Mouse (Mus musculus): ENCODE data around the gene Trim39. TPM values are rescaled to one million over a fixed set of nuclear protein-coding genes. Genes with fewer than 3 reads are reported as not detected.
"Not testable (repeated sequence)": the region's sequence is repeated elsewhere in the genome, so short reads cannot be mapped to it uniquely, and the experiment has no call there.

Gene Trim39
- polyA plus RNA-seq, 1 experiment from 2014 or later = 25.2 TPM

DNA sequence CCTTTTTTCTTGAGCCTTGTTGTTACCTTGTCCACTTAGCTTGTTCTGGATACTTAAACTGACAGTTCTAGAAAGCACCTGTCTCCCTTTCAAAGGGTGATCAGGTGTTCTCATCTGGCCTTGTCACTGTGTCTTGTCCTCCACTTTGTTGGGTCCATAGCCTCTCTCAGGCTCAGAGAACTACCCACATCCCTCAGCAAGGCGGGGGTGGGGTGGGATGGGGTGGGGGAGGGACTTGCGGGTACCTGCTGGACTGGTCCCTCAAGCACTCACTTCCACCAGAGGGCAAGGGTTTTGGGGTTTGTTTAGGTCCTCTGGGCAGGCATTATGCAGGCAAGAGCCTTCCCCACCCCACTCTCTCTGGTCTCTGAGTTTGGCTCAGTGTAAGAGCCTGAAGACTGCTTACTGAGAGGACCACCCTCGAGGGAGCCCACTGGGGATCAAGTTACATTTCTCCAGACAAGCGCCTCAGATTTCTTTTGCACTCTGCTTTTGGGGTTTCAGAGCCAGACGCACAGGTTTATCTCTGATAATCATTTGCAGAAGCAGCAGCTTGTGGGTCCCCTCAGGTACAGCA is 31.3 kb downstream of the Trim39 start:
- 7% methylated on average over 5 of the region's 5 CpGs for WGBS
- no peak overlapping the region for H3K9ac ChIP-seq
- H3K4me3 ChIP-seq = no peak overlapping the region
- H3K27ac ChIP-seq = peak overlapping the region; percentile 46; the same call in 1 of the 2 replicates
- H3K27me3 ChIP-seq = peaks cover 26% of the 10 kb centered on the region
- peak overlapping the region; percentile 19; the same call in 1 of the 2 replicates for H3K4me2 ChIP-seq (replicated peaks)
- ATAC-seq (ENCODE audit: insufficient number of reproducible peaks, insufficient read depth, low FRiP score, low TSS enrichment) = peak; percentile 77; the same call in 1 of the 2 replicates
- peaks cover 15% of the 10 kb centered on the region for H3K4me1 ChIP-seq
- no peaks in the 10 kb centered on the region for H3K36me3 ChIP-seq
- H3K9me3 ChIP-seq = no peaks in the 10 kb centered on the region

DNA sequence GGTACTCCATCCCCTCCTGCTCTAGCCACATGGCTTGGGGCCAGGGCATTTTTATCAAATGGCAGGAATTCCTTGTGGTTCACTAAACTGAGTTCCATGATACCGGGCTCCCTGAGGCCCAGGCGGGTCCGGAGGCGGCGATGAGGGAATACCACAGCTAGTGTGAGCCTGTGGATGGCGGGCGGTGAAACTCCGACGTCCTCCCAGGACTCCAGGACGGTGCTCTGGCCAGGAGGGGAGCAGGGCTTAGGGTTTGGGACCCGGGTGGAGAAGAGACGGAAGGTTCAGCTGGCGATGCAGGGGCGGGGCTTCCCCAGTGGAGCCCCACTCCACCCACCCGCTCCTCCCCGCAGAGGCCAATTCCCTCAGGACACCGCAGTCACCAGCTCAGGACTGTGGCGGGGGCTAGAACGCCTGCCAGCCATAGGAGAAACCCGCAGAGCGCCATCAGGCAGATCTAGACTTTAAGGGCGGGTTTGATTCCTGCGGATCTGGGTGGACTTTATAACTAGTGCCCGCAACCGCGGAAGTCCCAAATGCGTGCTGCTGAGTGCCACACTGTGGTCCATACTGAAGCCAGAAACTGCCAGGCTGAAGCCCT is 34.6 kb downstream of the Trim39 start:
- Histone ChIP-seq H3K9me3 (no peaks in the 10 kb centered on the region), H3K36me3 (no peaks in the 10 kb centered on the region), H3K4me3 (peak overlapping the region; percentile 21), H3K9ac (peak overlapping the region; percentile 38; the same call in 1 of the 2 replicates), H3K4me1 (peaks cover 15% of the 10 kb centered on the region), H3K27me3 (peaks cover 49% of the 10 kb centered on the region), H3K4me2 (replicated peaks) (peak overlapping the region; percentile 55), H3K27ac (no peak overlapping the region)
- ATAC-seq (ENCODE audit: insufficient number of reproducible peaks, insufficient read depth, low FRiP score, low TSS enrichment) = no peak
- WGBS = 2% methylated on average over 27 of the region's 27 CpGs

DNA sequence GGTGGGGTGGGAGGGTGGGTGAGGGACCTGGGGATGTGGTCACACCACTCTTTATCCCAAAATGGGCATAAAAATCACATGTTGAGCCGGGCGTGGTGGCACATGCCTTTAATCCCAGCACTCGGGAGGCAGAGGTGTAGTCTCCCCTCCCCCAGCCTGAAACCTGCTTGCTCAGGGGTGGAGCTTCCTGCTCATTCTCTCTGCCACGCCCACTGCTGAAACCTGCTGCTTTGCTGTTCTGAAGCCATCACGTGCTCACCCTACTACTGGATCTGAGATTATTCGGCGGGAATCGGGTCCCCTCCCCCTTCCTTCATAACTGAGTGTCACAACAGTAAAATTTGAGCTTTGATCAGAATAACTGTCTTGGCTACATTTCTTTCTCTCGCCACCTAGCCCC is 36.7 kb downstream of the Trim39 start:
- peaks cover 49% of the 10 kb centered on the region for H3K27me3 ChIP-seq
- not testable (repeated sequence) for H3K9me3 ChIP-seq; H3K27ac ChIP-seq; H3K36me3 ChIP-seq; H3K4me2 ChIP-seq (replicated peaks); H3K4me3 ChIP-seq; H3K9ac ChIP-seq; ATAC-seq (ENCODE audit: insufficient number of reproducible peaks, insufficient read depth, low FRiP score, low TSS enrichment); H3K4me1 ChIP-seq
- WGBS = 19% methylated on average over 9 of the region's 9 CpGs

DNA sequence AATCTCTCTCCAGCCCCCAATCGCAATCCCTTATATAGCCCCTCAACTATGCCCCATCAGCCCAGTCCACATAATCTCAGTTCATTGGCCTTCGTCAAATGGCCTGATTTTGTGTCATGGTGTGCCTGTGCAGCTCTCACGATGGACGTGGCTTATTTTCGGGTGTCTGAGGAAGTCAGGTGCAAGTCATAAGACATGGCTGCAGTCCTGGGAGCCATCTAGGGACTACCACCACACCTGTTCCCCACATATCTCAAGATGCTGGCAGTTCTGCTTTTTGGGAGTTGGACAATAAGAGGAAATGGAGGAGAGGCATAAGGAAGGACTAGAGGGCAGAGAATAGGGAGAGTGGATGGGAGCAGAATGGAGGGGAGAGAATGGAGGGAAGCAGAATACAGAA is 38.5 kb downstream of the Trim39 start:
- no peaks in the 10 kb centered on the region for H3K9me3 ChIP-seq
- H3K9ac ChIP-seq = no peak overlapping the region
- H3K27me3 ChIP-seq = peaks cover 45% of the 10 kb centered on the region
- 75% methylated on average over 5 of the region's 5 CpGs for WGBS
- ATAC-seq (ENCODE audit: insufficient number of reproducible peaks, insufficient read depth, low FRiP score, low TSS enrichment) = no peak
- no peak overlapping the region for H3K4me3 ChIP-seq
- H3K4me2 ChIP-seq (replicated peaks) = no peak overlapping the region
- peaks cover 5% of the 10 kb centered on the region; the same call in 1 of the 2 replicates for H3K4me1 ChIP-seq
- no peaks in the 10 kb centered on the region for H3K36me3 ChIP-seq
- H3K27ac ChIP-seq = no peak overlapping the region

DNA sequence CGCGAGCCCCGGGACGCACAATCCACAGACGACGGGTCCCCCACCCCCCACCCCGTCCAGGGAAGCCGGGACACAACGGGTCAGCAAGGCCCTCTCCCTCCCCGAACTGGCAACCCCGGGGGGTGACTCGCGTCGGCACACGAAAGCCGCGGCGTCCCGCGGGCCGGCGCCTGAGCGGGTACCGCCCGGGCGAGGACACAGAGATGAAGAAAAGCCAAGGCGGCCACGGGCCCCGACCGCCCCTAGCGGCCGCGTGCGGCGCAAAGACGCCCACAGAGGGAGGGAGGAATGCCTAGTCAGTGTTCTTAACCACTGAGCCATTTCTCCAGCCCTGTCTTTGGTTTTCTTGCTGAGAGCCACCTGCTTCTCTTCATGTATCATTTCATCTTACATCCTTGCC is 40.7 kb downstream of the Trim39 start:
- Histone ChIP-seq H3K36me3 (no peaks in the 10 kb centered on the region), H3K4me1 (no peaks in the 10 kb centered on the region), H3K9ac (no peak overlapping the region), H3K27ac (no peak overlapping the region), H3K9me3 (no peaks in the 10 kb centered on the region), H3K27me3 (peaks cover 23% of the 10 kb centered on the region), H3K4me3 (no peak overlapping the region), H3K4me2 (replicated peaks) (no peak overlapping the region)
- WGBS = 7% methylated on average over 36 of the region's 36 CpGs
- ATAC-seq (ENCODE audit: insufficient number of reproducible peaks, insufficient read depth, low FRiP score, low TSS enrichment) = no peak

DNA sequence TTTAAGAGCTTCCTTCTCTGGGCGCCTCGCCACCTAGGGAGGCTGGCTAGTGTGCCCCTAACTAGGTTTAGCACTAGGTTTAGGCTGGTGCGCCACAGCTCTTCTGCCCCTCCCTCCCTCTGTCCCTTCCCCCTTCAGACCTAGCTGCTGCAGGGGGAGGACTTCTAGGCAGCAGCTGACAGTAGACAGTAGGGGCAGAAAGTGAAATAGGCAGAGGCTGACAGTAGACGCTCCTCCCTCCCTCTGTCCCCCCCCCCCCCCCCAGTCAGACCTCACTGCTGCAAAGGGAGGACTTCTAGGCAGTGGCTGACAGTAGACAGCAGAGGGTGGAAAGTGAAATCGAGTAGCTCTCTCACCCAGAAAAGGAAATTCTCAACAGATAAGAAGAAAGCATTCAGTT is 43.0 kb downstream of the Trim39 start:
- Histone ChIP-seq H3K27ac (no peak overlapping the region), H3K9me3 (no peaks in the 10 kb centered on the region), H3K4me1 (0 out of 2 replicates have a peak, but pooled peaks cover 2% of the 10 kb centered on the region), H3K36me3 (no peaks in the 10 kb centered on the region), H3K4me3 (no peak overlapping the region), H3K4me2 (replicated peaks) (no peak overlapping the region), H3K9ac (no peak overlapping the region), H3K27me3 (peaks cover 25% of the 10 kb centered on the region)
- no peak for ATAC-seq (ENCODE audit: insufficient number of reproducible peaks, insufficient read depth, low FRiP score, low TSS enrichment)
- WGBS = 9% methylated on average over 4 of the region's 5 CpGs

DNA sequence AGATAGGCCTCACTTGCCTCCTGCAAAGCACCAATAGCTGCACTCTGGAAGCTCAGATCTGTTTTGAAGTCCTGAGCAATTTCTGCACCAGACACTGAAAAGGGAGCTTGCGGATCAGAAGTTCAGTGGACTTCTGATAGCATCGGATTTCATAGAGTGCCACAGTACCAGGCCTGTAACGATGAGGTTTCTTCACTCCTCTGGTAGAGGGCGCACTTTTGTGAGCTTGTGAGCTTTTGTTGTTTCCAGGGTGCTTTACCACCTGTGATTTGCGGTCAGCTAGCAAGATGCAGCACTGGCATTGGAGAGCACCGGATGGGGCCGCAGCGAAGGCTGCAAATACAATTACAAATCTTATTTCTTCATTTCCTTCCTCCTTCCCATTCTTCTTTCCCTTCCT is 45.1 kb downstream of the Trim39 start:
- 0 out of 2 replicates have a peak, but pooled peaks cover 2% of the 10 kb centered on the region for H3K4me1 ChIP-seq
- H3K27ac ChIP-seq = no peak overlapping the region
- no peaks in the 10 kb centered on the region for H3K9me3 ChIP-seq
- peaks cover 25% of the 10 kb centered on the region for H3K27me3 ChIP-seq
- H3K4me3 ChIP-seq = no peak overlapping the region
- no peak for ATAC-seq (ENCODE audit: insufficient number of reproducible peaks, insufficient read depth, low FRiP score, low TSS enrichment)
- H3K4me2 ChIP-seq (replicated peaks) = no peak overlapping the region
- H3K36me3 ChIP-seq = no peaks in the 10 kb centered on the region
- WGBS = 15% methylated on average over 8 of the region's 8 CpGs
- H3K9ac ChIP-seq = no peak overlapping the region

DNA sequence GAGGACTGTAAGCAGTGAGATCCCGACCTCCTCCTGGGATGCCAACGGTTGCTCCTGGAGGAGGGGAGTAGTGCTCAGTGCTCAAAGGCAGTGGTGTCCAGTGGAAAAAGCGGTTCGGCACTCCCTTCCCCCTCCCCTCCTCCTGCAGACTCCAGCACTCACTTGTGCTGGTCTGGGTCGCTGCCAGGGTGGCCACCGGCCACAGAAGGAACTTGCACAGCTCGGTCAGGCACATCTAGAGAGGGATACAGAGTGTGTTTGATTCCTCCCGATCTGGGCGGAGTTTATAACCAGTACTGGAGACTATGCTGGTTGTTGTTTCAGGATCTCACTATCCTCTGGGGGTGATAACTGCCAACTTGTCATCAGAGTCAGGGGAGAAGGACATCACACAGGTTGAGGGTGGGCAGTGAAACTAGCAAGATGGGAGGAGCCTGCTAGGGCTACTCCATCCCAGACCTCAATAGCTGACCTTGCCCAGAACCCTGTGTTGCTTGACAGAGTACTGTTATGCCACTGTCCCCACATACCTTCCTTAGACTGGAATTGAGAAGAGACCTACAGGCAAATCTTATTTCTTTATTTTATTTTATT is 46.7 kb downstream of the Trim39 start:
- H3K4me2 ChIP-seq (replicated peaks) = no peak overlapping the region
- 4% methylated on average over 9 of the region's 9 CpGs for WGBS
- H3K4me3 ChIP-seq = no peak overlapping the region
- no peaks in the 10 kb centered on the region for H3K9me3 ChIP-seq
- no peak overlapping the region for H3K27ac ChIP-seq
- H3K27me3 ChIP-seq = peaks cover 39% of the 10 kb centered on the region
- ATAC-seq (ENCODE audit: insufficient number of reproducible peaks, insufficient read depth, low FRiP score, low TSS enrichment) = no peak
- 0 out of 2 replicates have a peak, but pooled peaks cover 2% of the 10 kb centered on the region for H3K4me1 ChIP-seq
- H3K9ac ChIP-seq = 0 out of 2 replicates have a peak overlapping the region, but pooled peaks have one; percentile 4
- no peaks in the 10 kb centered on the region for H3K36me3 ChIP-seq

DNA sequence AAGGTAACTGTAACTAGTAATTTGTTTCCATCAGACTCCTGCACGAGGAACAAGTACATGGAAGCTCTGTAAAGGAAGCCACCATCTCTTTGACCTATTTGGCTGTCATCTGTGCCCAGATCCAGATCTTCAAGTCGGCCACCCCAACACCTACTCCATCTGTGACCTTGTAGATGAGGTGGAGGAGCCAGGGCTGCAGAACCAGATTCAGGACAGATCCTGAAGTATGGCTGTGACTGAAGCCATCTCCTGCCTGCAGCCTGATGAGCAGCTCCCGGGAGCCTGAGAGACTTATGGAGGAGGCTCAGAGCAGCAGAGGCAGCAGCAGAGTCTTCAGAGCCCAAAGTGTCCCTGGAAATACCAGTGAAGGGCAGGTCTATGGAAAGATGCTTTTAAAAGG is 47.6 kb downstream of the Trim39 start:
- Histone ChIP-seq H3K9ac (no peak overlapping the region), H3K4me3 (no peak overlapping the region), H3K4me2 (replicated peaks) (no peak overlapping the region), H3K9me3 (no peaks in the 10 kb centered on the region), H3K27ac (no peak overlapping the region), H3K4me1 (0 out of 2 replicates have a peak, but pooled peaks cover 2% of the 10 kb centered on the region), H3K27me3 (peaks cover 41% of the 10 kb centered on the region), H3K36me3 (no peaks in the 10 kb centered on the region)
- 41% methylated on average over 3 of the region's 3 CpGs for WGBS
- no peak for ATAC-seq (ENCODE audit: insufficient number of reproducible peaks, insufficient read depth, low FRiP score, low TSS enrichment)

DNA sequence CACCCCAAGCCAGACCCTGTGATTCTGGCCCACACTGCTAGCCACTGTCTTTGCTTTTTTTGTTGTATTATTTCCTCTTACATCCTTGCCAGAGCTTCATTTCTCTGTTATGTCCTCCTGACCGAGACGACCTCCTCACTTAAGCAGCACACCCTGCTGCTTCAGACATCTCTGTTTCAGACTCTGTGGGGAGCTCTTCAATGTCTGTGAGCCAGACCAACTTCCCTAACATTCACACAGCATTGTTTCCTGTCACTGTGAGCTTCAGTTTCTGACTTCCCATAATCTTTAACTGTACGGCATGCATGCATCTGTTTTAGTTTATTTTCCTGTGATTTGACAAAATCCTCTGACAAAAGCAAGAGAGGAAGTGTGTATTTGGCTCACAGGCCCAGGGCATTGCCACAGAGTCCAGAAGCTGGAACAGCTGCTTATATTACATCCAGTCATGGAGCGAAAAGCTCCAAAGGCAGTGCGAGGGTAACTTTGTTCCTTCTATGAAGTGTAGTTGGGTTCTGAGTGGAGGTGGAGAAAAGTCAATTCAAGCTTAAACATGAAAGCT is 53.4 kb downstream of the Trim39 start:
- WGBS = 39% methylated on average over 5 of the region's 5 CpGs
- Histone ChIP-seq H3K4me1 (no peaks in the 10 kb centered on the region), H3K9ac (no peak overlapping the region), H3K4me2 (replicated peaks) (no peak overlapping the region), H3K9me3 (no peaks in the 10 kb centered on the region), H3K27me3 (peaks cover 62% of the 10 kb centered on the region), H3K4me3 (no peak overlapping the region), H3K27ac (no peak overlapping the region), H3K36me3 (no peaks in the 10 kb centered on the region)
- ATAC-seq (ENCODE audit: insufficient number of reproducible peaks, insufficient read depth, low FRiP score, low TSS enrichment) = no peak

DNA sequence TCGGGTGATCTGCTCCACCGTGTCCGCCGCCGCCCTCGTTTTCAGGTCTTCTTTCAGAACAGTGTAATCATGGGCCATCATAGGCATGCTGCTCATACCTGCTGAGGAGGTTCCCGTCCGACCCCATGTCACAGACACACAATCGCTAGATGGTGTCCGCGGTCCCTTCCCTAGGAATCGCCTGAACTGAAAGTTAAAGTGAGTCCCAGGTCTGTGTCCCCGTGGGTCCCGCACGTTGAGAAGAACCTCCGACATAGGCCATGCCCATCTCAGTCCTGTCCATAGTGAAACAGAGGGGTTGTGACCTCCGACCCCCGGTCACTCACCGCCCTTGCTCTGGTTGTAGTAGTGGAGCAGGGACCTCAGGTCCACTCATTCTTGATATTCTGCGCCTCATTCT is 56.5 kb downstream of the Trim39 start:
- no peak for ATAC-seq (ENCODE audit: insufficient number of reproducible peaks, insufficient read depth, low FRiP score, low TSS enrichment)
- Histone ChIP-seq H3K36me3 (no peaks in the 10 kb centered on the region), H3K4me2 (replicated peaks) (no peak overlapping the region), H3K4me1 (no peaks in the 10 kb centered on the region), H3K9ac (no peak overlapping the region), H3K27me3 (peaks cover 66% of the 10 kb centered on the region), H3K4me3 (no peak overlapping the region), H3K27ac (no peak overlapping the region), H3K9me3 (no peaks in the 10 kb centered on the region)
- WGBS = 3% methylated on average over 20 of the region's 20 CpGs

All from embryonic facial prominence, embryonic 12.5 days (tissue).